Mouse (Mus musculus) small intestine, adult 2 months (tissue): ENCODE data around the gene Ebf1.

ENCODE experiments used
- CTCF ChIP-seq: fragments of 200-500 bp; IDR thresholded peaks from 2 replicates; pipeline ENCODE4 v1.5.1; 2012; ENCODE audit warnings: low read depth, mild to moderate bottlenecking, control low read depth, inconsistent platforms, low read length, moderate library complexity, mixed read lengths; ENCODE audit not compliant: insufficient replicate concordance, insufficient read length; ENCODE audit errors: extremely low read depth
- POLR2A ChIP-seq: fragments of 200-500 bp; IDR thresholded peaks from 2 replicates; pipeline ENCODE4 v1.6.1; 2012; ENCODE audit warnings: low read depth, mild to moderate bottlenecking, control low read depth, inconsistent platforms, low read length, moderate library complexity

DNA sequence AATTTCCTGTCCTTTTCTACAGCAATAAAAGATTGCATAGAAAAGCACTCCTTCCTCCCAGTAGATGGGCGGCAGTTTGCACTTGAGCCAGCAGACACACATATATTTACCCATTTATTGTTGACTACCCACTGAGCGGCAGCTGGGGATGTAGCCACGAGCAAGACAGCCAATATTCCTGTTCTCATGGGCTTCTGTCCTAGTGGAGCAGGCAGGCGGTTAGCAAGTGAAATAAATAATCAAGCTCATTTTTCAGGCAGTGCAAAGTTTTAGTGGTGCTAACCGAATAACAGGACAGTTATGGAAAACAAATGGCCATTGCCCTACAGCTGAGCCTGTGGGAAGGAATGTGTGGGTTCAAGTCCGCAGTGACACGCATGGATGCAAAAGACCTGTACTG, 196.4 kb downstream of the Ebf1 start:
- TF ChIP-seq POLR2A (no peak), CTCF (no peak)
